Mouse (Mus musculus) gastrocnemius, adult 2 months (tissue): Measurements from ENCODE around the gene Adamtsl4. TPM values are rescaled to one million over a fixed set of nuclear protein-coding genes. Genes with fewer than 3 reads are reported as not detected.
A peak's percentile ranks its signal among the peaks of the same experiment; 100 is the strongest.
"Not testable (repeated sequence)": the region's sequence is repeated elsewhere in the genome, so short reads cannot be mapped to it uniquely, and the experiment has no call there.

Source experiments
- DNase-seq: peaks from one replicate; pipeline ENCODE4 v3.0.0; 2022
- H3K27ac ChIP-seq: fragments of 200-600 bp; 2 replicates; pipeline ENCODE4 v1.8.1; 2022; ENCODE audit warnings: mild to moderate bottlenecking
- H3K4me3 ChIP-seq: fragments of 200-600 bp; 2 replicates; pipeline ENCODE4 v1.8.1; 2022; ENCODE audit warnings: mild to moderate bottlenecking, moderate library complexity
- CTCF ChIP-seq: fragments of 200-600 bp; IDR thresholded peaks from 2 replicates; pipeline ENCODE4 v1.8.1; 2022; ENCODE audit warnings: antibody characterized with exemption, mild to moderate bottlenecking, moderate library complexity
- intact Hi-C: fragments of 180-260 bp; cut with DNase I; formaldehyde crosslinking; loops from one replicate; pipeline ENCODE4 v1.15.1; 2025
- total RNA-seq, 2 experiments: library from RNA; stranded (reverse); gene quantifications; 2 replicates each; pipeline ENCODE4 v1.2.3; 2021

Gene Adamtsl4
- total RNA-seq, 2 experiments from 2014 or later, result 17.2 to 32.0 TPM

DNA sequence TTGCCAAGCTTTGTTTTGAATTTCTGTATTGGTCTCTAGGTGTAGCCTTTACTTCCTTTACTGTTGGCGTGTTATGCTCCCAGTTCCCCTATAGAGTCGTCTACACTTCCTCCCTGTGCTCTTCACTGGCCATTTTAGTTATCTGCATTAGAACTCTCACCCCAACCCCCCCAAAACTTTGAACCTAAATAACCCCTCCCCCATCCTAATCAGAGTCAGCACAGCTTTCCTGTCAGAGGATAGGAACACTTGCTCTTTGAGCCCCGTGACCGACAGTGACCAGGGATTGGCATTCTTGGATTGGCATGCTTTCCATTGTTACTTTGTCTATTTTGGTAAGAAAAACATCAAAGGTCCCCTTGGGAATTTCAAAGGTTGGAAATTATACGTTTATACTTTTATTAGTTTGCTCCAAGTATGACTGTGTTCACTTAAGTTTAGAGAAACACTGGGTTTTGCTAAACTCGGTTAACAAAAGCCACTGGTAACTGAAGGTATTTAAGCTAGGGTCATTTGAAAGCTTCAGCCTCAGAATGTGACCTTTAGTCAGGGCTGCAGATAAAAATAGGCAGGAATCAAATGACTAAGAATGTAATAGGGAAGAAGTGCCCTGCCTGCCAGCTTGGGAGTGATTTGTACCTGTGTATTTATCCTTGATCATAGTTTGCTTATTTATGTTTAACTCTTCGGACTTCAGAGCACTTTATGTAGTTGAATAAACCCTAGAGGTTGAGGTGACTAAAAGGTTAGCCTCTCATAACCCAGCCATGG lies 25.6 kb downstream of the Adamtsl4 start:
- H3K4me3 ChIP-seq, result peak overlapping the region; percentile 97
- peak; percentile 53 for DNase-seq
- intact Hi-C loops, result loop anchor here (1.0 kb wide), 1 partner anchor 13 kb away; no protein-coding TSS in a partner anchor
- no peak for TF ChIP-seq CTCF
- peak overlapping the region; percentile 100 for H3K27ac ChIP-seq

DNA sequence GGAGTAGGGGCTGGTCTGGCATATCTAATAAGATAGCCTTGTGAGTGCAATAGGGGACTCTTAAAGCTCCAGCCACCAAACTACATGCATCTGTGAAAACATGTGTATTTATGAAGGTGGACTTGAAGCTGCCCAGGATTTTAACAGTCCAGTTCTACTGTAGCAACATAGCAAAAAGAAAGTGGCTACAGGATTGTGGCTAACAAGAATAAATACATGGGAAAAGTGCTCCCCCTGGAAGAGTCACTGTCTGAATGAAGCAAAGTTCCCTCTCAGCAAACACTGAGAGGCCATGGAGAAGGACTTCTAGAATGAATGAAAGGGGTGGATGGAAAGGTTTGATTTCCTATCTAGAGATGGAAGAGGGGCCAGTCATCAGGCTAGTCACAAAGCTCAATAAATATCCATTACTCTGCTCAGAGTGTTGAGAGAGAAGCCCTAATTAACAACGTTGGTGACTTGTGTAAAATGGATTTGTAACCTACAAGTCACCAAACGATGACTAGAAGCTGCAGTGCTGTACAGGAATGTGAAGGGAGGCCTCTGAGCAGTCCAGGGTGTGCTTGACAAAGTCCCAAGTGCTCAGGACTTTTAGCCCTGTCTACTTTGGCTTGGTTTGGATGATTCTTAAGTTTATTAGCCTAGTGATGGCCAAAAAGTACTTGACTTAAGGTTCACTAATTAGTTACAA lies 26.8 kb downstream of the Adamtsl4 start:
- intact Hi-C loops, result no loop called here
- Histone ChIP-seq H3K4me3 (peak overlapping the region; percentile 97), H3K27ac (peak overlapping the region; percentile 100)
- no peak for DNase-seq
- no peak for TF ChIP-seq CTCF

DNA sequence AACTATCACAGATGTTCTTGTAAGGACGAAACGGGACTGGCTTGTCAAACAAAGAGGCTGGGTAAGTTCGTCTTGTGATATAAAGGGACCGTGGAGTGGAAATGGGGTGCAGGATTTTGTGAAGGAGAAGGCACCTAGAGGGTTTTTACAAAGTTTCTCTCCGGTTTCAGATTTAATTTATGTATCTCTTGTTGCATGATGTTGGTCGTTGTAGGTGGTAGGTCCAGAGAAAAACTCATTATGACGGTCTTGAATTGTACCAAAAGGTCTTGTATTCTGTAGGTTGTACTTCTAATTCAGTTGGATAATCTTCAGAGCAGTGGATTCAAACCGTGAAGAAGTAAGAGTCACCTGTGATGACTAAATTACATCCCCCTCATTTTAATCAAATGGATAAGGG lies 27.8 kb downstream of the Adamtsl4 start:
- H3K27ac ChIP-seq, result peak overlapping the region; percentile 100
- no peak for DNase-seq
- intact Hi-C loops, result loop anchor here (1.0 kb wide), 1 partner anchor 16 kb away; no protein-coding TSS in a partner anchor
- peak overlapping the region; percentile 97 for H3K4me3 ChIP-seq
- TF ChIP-seq CTCF, result no peak

DNA sequence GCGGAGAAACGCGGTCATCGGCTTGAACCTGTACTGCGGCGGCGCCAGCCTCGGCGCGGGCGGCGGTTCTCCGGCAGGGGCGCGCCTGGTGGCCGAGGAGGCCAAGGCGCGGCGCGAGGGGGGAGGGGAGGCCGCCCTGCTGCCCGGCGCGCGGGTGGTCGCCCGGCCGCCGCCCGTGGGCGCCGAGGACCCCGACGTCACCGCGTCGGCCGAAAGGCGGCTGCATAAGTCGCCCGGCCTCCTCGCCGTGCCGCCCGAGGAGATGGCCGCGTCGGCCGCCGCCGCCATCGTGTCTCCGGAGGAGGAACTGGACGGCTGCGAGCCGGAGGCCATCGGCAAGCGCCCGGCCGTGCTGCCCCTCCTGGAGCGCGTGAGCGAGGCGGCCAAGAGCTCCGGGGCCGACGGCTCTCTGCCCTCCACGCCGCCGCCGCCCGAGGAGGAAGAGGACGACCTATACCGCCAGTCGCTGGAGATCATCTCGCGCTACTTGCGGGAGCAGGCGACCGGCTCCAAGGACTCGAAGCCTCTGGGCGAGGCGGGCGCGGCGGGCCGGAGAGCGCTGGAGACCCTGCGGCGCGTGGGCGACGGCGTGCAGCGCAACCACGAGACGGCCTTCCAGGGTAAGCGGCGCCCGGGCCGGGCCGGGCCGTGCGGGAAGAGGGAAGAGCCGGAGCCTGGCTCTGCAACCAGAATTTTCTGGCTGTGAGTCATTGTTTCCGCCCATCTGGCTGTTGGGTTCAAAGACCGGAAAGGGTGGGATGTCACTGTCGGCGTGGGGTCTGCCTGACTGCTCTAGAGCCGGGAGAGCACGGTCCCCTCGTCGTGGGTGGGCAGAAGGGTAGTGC lies 28.6 kb downstream of the Adamtsl4 start:
- DNase-seq, result peak; percentile 85
- Histone ChIP-seq H3K4me3 (peak overlapping the region; percentile 97), H3K27ac (peak overlapping the region; percentile 100)
- no peak; the same call in 1 of the 2 replicates for TF ChIP-seq CTCF
- intact Hi-C loops, result loop anchor here (1.0 kb wide), 1 partner anchor 17 kb away; no protein-coding TSS in a partner anchor

DNA sequence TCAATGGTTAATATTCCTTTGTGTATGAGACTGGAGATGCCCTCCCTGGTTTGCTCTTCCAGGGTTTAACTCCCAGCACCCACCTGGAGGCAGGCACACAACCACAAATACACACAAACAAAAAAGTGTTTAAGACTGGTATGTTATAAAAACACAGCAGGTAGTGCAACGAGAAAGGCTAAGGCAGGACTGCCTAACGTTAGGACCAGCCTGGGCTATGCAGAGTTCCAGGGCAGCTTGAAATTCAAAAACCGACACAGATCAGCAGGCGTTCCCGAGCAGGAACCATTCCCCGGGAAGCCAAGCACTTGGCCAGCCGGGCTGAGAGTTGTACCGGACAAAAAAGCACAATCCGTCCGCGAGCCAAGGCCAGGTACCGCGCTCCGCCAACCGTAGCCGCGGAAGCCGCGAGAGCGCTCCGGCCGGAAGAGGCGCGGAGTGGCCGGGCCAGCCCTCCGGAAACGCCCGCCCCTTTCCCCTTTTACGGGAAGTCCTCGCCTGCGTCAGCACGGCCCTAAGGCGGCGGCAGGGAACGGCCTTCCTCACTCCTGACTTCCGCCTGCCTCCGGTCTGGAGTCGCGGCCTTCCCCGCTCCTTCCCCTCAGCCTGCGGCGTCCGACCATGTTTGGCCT lies 29.4 kb downstream of the Adamtsl4 start, which contains the start of gene Mcl1:
Mcl1 (plus strand) TSS at position 553 of the 632 bp plus-strand sequence.
- Histone ChIP-seq H3K27ac (peak within 1 kb of the TSS; percentile 100), H3K4me3 (peak within 1 kb of the TSS; percentile 97)
- intact Hi-C loops, result no loop called here
- TF ChIP-seq CTCF, result no peak
- DNase-seq, result peak; percentile 98

DNA sequence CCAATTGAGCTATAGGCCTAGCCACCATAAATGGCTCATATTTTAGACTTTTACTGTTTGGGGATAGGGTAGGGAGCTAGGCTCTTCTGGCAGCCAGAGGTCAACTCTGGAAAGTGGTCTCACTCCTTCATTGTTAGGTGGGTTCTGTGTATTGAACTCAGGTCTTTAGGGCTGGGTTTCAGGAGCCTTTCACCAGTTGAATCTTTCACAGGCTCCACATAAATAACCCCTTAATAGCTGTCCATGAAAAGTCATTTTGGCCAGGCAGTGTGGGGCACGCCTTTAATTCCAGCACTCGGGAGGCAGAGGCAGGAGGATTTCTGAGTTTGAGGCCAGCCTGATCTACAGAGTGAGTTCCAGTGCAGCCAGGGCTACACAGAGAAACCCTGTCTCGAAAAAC lies 30.0 kb downstream of the Adamtsl4 start:
- Histone ChIP-seq H3K27ac (peak overlapping the region; percentile 100), H3K4me3 (peak overlapping the region; percentile 97)
- intact Hi-C loops, result no loop called here
- no peak for DNase-seq
- no peak for TF ChIP-seq CTCF

DNA sequence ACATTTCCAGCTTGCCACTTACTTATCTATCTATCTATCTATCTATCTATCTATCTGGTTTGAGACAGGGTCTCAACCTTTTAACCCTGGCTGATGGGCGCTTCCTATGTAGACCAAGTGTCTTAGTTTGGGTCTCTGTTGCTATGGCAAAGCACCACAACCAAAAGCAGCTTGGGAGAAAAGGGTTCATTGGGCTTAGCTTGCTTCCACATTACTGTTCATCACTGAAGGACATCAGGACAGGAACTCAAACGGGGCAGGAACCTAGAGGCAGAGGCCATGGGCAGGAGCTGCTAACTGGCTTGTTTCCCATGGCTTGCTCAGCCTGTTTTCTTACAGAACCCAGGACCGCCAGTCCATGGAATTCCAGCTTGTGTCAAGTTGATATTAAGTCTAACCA lies 30.6 kb downstream of the Adamtsl4 start:
- TF ChIP-seq CTCF, result no peak
- Histone ChIP-seq H3K27ac (peak overlapping the region; percentile 100), H3K4me3 (no peak overlapping the region)
- intact Hi-C loops, result no loop called here
- DNase-seq, result no peak

DNA sequence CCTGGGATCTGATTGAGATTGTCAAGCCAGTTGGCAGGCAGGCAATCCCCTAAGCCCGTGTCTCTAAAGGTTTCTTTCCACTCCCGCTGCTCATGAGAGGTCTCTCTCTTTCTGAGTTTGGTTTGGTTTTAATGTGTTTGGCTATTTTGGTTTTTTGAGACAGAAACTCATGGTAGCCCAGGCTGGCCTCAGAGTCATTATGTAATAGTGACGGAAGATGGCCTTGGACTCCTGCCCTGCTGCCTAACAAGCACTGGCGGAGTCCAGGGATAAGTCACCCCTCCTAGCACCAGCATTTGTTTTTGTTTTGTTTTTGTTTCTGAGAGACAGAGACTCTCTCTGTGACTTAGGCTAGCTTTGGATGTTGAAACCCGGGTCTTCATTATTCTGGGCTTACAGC lies 32.3 kb downstream of the Adamtsl4 start:
- TF ChIP-seq CTCF, result no peak
- DNase-seq, result peak; percentile 58
- Histone ChIP-seq H3K27ac (peak overlapping the region; percentile 88), H3K4me3 (no peak overlapping the region)
- intact Hi-C loops, result no loop called here

DNA sequence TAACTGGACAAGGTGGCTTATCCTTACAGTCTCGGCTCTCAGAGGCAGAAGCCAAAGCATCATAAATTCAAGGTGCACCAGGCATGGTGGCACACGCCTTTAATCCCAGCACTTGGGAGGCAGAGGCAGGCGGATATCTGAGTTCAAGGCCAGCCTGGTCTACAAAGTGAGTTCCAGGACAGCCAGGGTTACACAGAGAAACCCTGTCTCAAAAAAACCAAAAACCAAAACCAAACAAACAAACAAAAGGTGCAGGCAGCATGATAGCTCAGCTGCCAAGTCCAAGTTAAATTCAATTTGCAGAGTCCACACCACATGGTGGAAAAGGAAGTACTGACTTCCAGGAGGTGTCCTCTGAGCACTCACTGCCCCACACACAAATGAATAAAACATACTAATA lies 33.3 kb downstream of the Adamtsl4 start:
- H3K4me3 ChIP-seq, intact Hi-C loops: not testable (repeated sequence)
- peak; percentile 12 for DNase-seq
- H3K27ac ChIP-seq, result peak overlapping the region; percentile 88

DNA sequence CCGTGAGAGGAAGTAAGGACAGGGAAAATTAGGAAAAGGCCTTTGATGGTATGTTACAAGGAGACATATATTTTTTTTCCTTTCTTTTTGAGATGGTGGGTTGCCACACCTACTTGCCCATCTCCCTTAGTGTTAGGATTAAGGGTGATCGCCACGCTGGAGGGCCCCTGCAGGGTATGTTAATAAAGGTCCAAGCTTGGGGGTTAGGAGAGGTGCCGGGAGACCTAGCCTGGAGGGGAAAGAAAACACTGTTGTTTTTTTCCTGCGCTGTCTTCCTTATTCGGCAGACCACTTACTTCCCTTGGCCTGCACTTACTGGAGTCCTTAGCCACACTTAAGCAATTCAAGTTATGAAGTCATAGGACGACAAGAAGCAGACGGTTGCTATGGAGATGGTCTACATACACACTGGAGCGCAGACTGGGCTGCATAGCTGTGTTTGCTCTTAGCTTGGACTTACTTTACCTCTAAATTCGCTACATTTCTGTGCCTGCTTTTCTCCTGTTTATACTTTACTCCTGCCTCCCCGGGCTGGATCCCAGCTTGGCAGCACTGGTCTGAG lies 34.2 kb downstream of the Adamtsl4 start:
- no peak for TF ChIP-seq CTCF
- Histone ChIP-seq H3K4me3 (no peak overlapping the region; the same call in 1 of the 2 replicates), H3K27ac (peak overlapping the region; percentile 88)
- intact Hi-C loops, result no loop called here
- DNase-seq, result no peak

DNA sequence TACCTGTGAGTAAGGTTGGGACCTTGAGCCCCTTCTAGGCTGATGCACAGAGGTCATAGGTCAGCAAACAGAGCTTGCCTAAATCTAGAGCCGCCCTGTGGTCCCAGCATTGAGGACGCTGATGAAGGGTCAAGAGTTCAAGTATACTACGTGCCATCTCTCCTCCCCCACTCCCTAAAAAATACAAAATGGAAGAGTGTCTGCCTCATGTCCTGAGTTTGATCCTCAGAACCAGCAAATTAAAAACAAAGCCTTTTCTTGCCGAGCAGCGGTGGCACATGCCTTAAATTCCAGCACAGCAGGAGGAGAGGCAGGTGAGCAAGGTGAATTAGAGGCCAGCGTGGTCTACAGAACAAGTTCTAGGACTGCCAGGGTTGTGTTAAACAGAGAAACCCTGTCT lies 34.8 kb downstream of the Adamtsl4 start:
- no peak for DNase-seq
- no peak for TF ChIP-seq CTCF
- intact Hi-C loops, result no loop called here
- Histone ChIP-seq H3K4me3 (no peak overlapping the region), H3K27ac (peak overlapping the region; percentile 88)
